Mouse (Mus musculus) G1E (cell line): ENCODE results near the gene Gm38394. TPM values are rescaled to one million over a fixed set of nuclear protein-coding genes. Genes with fewer than 3 reads are reported as not detected.

ENCODE experiments used
- ATAC-seq: 2 replicates; pipeline ENCODE4 v1.8.0; 2016; ENCODE audit warnings: mild to moderate bottlenecking; ENCODE audit not compliant: insufficient number of reproducible peaks, poor library complexity, low FRiP score, severe bottlenecking; ENCODE audit errors: extremely low read depth
- DNase-seq: peaks from one replicate; pipeline ENCODE4 v3.0.0; 2012; ENCODE audit warnings: low spot score
- H3K27me3 ChIP-seq: 2 replicates; pipeline ENCODE4 v1.6.1; 2012; ENCODE audit warnings: mild to moderate bottlenecking, low read length, inconsistent platforms; ENCODE audit not compliant: insufficient read depth
- H3K36me3 ChIP-seq: replicated peaks from 2 replicates; pipeline ENCODE3; 2012; ENCODE audit warnings: mild to moderate bottlenecking, inconsistent platforms
- H3K4me1 ChIP-seq: 2 replicates; pipeline ENCODE4 v1.6.1; 2012; ENCODE audit warnings: low read depth, low read length, inconsistent platforms, mixed read lengths; ENCODE audit not compliant: insufficient read depth
- H3K4me3 ChIP-seq: 2 replicates; pipeline ENCODE4 v1.5.1; 2012; ENCODE audit warnings: low read depth, mild to moderate bottlenecking, inconsistent platforms, low read length, moderate library complexity, mixed read lengths
- H3K9me3 ChIP-seq: replicated peaks from 2 replicates; pipeline ENCODE4 v1.6.1; 2012; ENCODE audit warnings: inconsistent platforms
- CTCF ChIP-seq: IDR thresholded peaks from 2 replicates; pipeline ENCODE4 v1.5.1; 2012; ENCODE audit warnings: low read depth, low read length, inconsistent platforms, mixed read lengths
- GATA1 ChIP-seq: IDR thresholded peaks from 2 replicates; pipeline ENCODE4 v1.6.1; 2012; ENCODE audit warnings: borderline replicate concordance, low read length, inconsistent platforms, mixed read lengths
- GATA2 ChIP-seq: IDR thresholded peaks from 2 replicates; pipeline ENCODE4 v1.6.1; 2012; ENCODE audit warnings: low read depth, low read length, inconsistent platforms, borderline replicate concordance
- POLR2AphosphoS5 ChIP-seq: IDR thresholded peaks from 2 replicates; pipeline ENCODE4 v1.6.1; 2012; ENCODE audit warnings: low read depth, low read length, inconsistent platforms; ENCODE audit not compliant: insufficient replicate concordance
- TAL1 ChIP-seq: conservative IDR thresholded peaks from 2 replicates; pipeline ENCODE4 v1.6.1; 2012; ENCODE audit warnings: low read depth, low read length, inconsistent platforms, mixed read lengths
- polyA plus RNA-seq: library from polyadenylated mRNA; stranded (reverse); fragments of >175 nt; gene quantifications from 2 replicates; pipeline ENCODE4 v1.2.3, GENCODE M21; 2012
- total RNA-seq, 2 experiments: library from RNA; stranded (forward) in 1 of 2; stranded (reverse) in 1 of 2; fragments of 200-1000 nt in 1 of 2; fragments of >200 nt in 1 of 2; fragmentation: Nextera tagmentation in 1 of 2; gene quantifications; 2 replicates each; pipeline ENCODE4 v1.2.3; 2014 to 2017

The Gm38394 gene
- total and polyA plus RNA-seq, 3 experiments, result 7.9 to 74.9 (median 22.2) TPM

- H3K27me3 ChIP-seq, result peaks cover 61% of the 10 kb centered on the region
- DNase-seq (no peak), ATAC-seq (no peak)
- H3K36me3 ChIP-seq, result no peaks in the 10 kb centered on the region
- TF ChIP-seq TAL1, result no peak
- no peak for TF ChIP-seq GATA2
- TF ChIP-seq POLR2AphosphoS5, result no peak
- no peak for TF ChIP-seq CTCF
- TF ChIP-seq GATA1, result no peak
- no peak overlapping the region for H3K4me3 ChIP-seq
- no peaks in the 10 kb centered on the region for H3K4me1 ChIP-seq
- peaks cover 3% of the 10 kb centered on the region for H3K9me3 ChIP-seq
These were observed 27.2 kb upstream of the Gm38394 start for GRCm38 (mm10) chr1:133688301-133688700.

- peaks cover 63% of the 10 kb centered on the region for H3K27me3 ChIP-seq
- ATAC-seq (no peak), DNase-seq (no peak)
- TF ChIP-seq GATA2, result no peak
- TF ChIP-seq GATA1, result no peak
- no peak for TF ChIP-seq CTCF
- no peak for TF ChIP-seq TAL1
- no peaks in the 10 kb centered on the region for H3K4me1 ChIP-seq
- H3K9me3 ChIP-seq, result peaks cover 3% of the 10 kb centered on the region
- H3K4me3 ChIP-seq, result no peak overlapping the region
- no peaks in the 10 kb centered on the region for H3K36me3 ChIP-seq
These were observed 24.8 kb upstream of the Gm38394 start for GRCm38 (mm10) chr1:133685749-133686519.

GRCm38 (mm10) chr1:133671801-133672200 lies 10.7 kb upstream of the Gm38394 start:
- H3K4me1 ChIP-seq, result peaks cover 15% of the 10 kb centered on the region
- H3K9me3 ChIP-seq, result no peaks in the 10 kb centered on the region
- H3K27me3 ChIP-seq, result peaks cover 19% of the 10 kb centered on the region
- ATAC-seq, result no peak
- no peak overlapping the region for H3K4me3 ChIP-seq
- H3K36me3 ChIP-seq, result no peaks in the 10 kb centered on the region
- no peak for DNase-seq
- TF ChIP-seq TAL1 (no peak), POLR2AphosphoS5 (no peak), GATA2 (no peak), CTCF (no peak), GATA1 (no peak)

GRCm38 (mm10) chr1:133671266-133671665 lies 10.1 kb upstream of the Gm38394 start:
- peaks cover 15% of the 10 kb centered on the region for H3K4me1 ChIP-seq
- no peak for TF ChIP-seq POLR2AphosphoS5
- no peak for TF ChIP-seq GATA2
- TF ChIP-seq TAL1, result no peak
- no peak for TF ChIP-seq GATA1
- no peak for TF ChIP-seq CTCF
- peaks cover 18% of the 10 kb centered on the region for H3K27me3 ChIP-seq
- no peak for ATAC-seq
- no peaks in the 10 kb centered on the region for H3K9me3 ChIP-seq
- no peak for DNase-seq
- no peak overlapping the region for H3K4me3 ChIP-seq
- H3K36me3 ChIP-seq, result no peaks in the 10 kb centered on the region

- ATAC-seq (no peak), DNase-seq (no peak)
- Histone ChIP-seq H3K36me3 (no peaks in the 10 kb centered on the region), H3K9me3 (no peaks in the 10 kb centered on the region), H3K4me3 (no peak overlapping the region), H3K4me1 (peaks cover 15% of the 10 kb centered on the region), H3K27me3 (peaks cover 13% of the 10 kb centered on the region)
- TF ChIP-seq TAL1, result no peak
- TF ChIP-seq GATA1, result no peak
These were observed 9.7 kb upstream of the Gm38394 start for GRCm38 (mm10) chr1:133670776-133671175.

GRCm38 (mm10) chr1:133670190-133670589 lies 9.1 kb upstream of the Gm38394 start:
- H3K4me1 ChIP-seq, result peaks cover 15% of the 10 kb centered on the region

GRCm38 (mm10) chr1:133668618-133669017 lies 7.5 kb upstream of the Gm38394 start:
- no peaks in the 10 kb centered on the region for H3K9me3 ChIP-seq

More at GRCm38 (mm10) chr1:133670190-133670589, 9.1 kb upstream of the Gm38394 start:
- H3K27me3 ChIP-seq, result peaks cover 12% of the 10 kb centered on the region
- H3K4me3 ChIP-seq, result no peak overlapping the region
- no peaks in the 10 kb centered on the region for H3K9me3 ChIP-seq
- no peaks in the 10 kb centered on the region for H3K36me3 ChIP-seq
- ATAC-seq, result no peak
- DNase-seq, result no peak
- TF ChIP-seq CTCF (no peak), POLR2AphosphoS5 (no peak)

More at GRCm38 (mm10) chr1:133668618-133669017, 7.5 kb upstream of the Gm38394 start:
- Histone ChIP-seq H3K27me3 (peaks cover 3% of the 10 kb centered on the region; the same call in 1 of the 2 replicates), H3K4me1 (peaks cover 26% of the 10 kb centered on the region), H3K4me3 (no peak overlapping the region), H3K36me3 (no peaks in the 10 kb centered on the region)
- DNase-seq, result no peak
- ATAC-seq, result no peak
- TF ChIP-seq CTCF (no peak), GATA2 (no peak), GATA1 (no peak), TAL1 (no peak), POLR2AphosphoS5 (no peak)
